In the genomic region with DNA sequence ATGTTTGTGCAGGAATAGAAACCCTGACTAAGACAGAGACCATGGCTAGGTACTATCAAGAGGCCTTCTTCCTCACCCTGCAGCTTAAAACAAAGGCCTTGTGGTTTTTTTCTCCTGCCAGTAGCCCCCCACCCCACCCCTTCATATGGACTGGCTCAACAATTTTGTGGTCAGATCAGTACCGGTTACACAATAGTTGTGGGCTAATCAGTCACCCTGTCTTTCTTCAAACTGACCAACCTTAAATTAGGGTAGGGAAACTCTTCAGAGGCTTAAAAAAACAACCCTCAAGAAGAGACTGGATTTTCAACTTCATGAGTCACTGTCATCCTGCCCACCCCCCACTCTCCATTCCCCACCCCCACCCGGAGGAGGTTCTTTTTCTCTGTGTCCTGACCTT, we compare ENCODE assay signal across 12 mouse cellular contexts.
"Had no signal": no experiment of that assay in that cellular context is flagged by ENCODE, and none has a peak within 500 bp of the region (broad histone marks: within the 10 kb centered on the region; RNA-seq: fewer than 3 reads in every experiment).

No protein-coding gene starts in this region.

- H3K4me2 ChIP-seq: limb, embryonic 13.5 days; neural tube, embryonic 13.5 days had no signal

- DNase-seq: kidney, adult 8-10 months; kidney, postnatal 36 days; lung, adult 18-20 months; lung, postnatal 14 days; midbrain, embryonic 14.5 days; retina, postnatal 1 day; thymus, postnatal 36 days had no signal

- H3K4me1 ChIP-seq: limb, embryonic 13.5 days had no signal

- H3K27ac ChIP-seq: kidney, postnatal 0 days; limb, embryonic 13.5 days; liver, embryonic 14.5 days; midbrain, embryonic 10.5 days; neural tube, embryonic 13.5 days had no signal

- H3K36me3 ChIP-seq: limb, embryonic 13.5 days; midbrain, embryonic 10.5 days; neural tube, embryonic 13.5 days had no signal

- H3K4me3 ChIP-seq: limb, embryonic 13.5 days; midbrain, embryonic 10.5 days; neural tube, embryonic 13.5 days had no signal

- H3K9ac ChIP-seq: limb, embryonic 13.5 days; liver, embryonic 14.5 days; neural tube, embryonic 13.5 days had no signal

- H3K9me3 ChIP-seq: limb, embryonic 13.5 days; midbrain, embryonic 10.5 days; neural tube, embryonic 13.5 days had no signal

- H3K27me3 ChIP-seq: limb, embryonic 13.5 days; neural tube, embryonic 13.5 days had no signal
